Mouse (Mus musculus): ENCODE data around the gene Psmd1.

Psmd1 gene

DNA sequence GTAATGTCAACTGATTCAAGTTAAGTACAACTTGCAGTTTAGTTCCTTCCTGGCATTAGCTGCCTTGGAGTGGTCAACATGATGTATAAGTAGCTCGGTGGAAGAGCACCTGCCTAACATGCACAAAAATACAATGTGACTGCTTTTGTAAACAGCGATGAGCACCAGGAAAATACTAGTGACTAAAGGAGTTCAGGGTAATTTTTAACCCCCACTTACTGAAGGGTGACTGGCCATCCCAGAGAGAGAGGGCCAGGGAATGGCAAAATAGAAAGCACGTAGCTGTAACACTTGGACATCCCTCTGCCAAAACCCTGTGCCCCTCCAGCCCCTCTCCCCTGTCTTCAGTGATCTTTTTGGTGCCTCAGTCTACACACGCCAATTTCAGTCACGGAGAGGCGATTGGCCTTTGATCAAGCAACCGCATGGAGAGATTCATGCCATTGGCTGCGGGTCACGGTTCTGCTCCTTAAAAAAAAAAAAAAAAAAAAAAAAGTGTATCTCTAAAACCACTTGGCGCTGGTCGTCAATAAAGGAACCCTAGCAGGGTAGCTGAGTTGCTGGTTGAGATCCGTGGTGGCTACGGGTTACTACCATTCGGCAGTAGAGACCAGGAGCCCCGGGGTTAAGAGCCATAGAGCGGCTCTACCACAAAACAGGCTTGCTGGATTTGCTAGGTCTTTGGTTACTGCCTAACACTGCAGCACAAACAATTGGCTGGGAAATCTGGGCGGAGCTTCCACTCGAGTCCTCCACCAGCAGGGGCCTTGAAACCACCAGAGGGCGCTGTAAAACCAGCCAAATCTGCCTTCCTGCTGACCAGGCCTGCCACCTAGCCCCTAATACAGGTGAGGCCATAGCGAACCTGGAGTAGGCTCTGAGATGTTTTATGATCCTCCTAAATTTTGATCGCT, 5.1 kb upstream of the Psmd1 start:
- in situ Hi-C loops (cut with MboI; ENCODE audit: unreplicated experiment in 2 of 2), result no loop called here

DNA sequence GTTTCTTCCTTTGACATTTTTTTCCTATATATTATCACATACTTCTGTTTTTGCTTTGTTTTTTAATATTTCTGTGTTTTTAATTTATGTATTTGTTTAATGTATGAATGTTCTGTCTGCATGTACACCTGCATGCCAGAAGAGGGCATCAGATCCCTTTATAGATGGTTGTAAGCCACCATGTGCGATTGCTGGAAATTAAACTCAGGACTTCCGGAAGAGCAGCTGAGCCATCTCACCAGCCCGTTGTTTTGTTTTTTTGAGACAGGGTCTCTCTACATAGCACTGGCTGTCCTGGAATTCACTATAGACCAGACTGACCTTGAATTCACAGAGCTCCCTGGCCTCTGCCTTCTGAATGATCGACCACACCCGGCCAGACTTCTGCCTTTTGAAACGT, 1.7 kb upstream of the Psmd1 start:
- in situ Hi-C loops (cut with MboI; ENCODE audit: unreplicated experiment in 2 of 2), result no loop called here

DNA sequence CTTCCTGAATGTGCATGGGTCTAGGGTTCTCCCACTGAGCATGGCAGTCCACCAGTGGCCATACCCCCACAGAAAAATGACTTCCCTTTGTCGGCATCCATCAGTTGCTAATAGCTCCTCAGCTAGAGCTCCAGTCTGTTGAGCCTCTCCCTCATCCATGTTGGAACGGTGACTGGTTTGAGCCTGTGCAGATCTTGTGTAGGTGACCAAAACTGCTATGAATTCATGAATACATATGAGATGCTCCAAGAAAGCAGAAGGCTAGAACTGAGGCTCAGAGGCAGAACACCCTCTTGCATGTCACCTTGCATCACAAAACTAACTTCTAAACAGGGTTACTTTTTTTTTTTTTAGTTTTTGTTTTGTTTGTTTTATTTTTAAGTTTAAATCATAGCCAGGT, 12.4 kb downstream of the Psmd1 start:
- in situ Hi-C loops (cut with MboI; ENCODE audit: unreplicated experiment in 2 of 2), result loop anchor here (10.0 to 25.0 kb wide), 2 partner anchors 258 to 1161 kb away; no protein-coding TSS in a partner anchor

DNA sequence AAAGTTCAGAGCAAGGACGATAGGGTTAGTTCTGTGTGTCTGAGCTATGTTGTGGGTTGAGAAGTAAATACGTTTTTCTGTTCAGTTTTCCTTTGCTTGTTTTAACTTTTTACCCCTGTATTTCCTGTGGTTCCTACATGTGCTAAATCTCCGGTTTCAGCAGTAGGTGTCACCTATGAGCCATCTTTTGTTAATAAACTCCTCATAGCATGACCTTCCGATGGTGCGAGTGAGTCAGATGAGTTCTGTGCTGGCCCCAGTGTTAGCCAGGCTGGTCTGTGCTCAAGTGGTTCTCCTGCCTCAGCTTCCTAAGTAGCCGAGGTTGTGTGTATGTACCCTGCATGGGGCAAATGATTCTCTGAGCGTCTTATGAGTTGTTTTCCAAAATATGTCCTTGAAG, 30.2 kb downstream of the Psmd1 start:
- in situ Hi-C loops (cut with MboI; ENCODE audit: unreplicated experiment in 2 of 2), result loop anchor here in 1 of 2 experiments (25.0 kb wide), 1 partner anchor 1143 kb away; no protein-coding TSS in a partner anchor

DNA sequence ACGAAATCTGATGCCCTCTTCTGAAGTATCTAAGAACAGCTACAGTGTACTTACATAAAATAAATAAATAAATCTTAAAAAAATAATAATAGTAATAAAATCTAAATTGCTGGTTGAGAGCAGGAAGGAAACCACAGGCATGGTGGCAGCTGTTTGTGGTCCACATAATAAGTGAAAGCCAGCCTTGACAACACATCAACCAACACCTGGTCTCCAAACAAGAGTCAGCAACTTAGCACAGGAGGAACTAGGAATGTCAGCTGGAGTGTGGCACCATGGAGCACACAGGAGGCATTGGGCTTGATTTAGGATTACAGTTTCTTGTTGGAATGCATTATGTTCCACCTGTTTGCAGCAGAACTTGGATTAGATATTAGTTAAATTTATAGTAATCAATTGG, 40.9 kb downstream of the Psmd1 start:
- in situ Hi-C loops (cut with MboI; ENCODE audit: unreplicated experiment in 2 of 2), result loop anchor here in 1 of 2 experiments (25.0 kb wide), 1 partner anchor 1882 kb away; no protein-coding TSS in a partner anchor

DNA sequence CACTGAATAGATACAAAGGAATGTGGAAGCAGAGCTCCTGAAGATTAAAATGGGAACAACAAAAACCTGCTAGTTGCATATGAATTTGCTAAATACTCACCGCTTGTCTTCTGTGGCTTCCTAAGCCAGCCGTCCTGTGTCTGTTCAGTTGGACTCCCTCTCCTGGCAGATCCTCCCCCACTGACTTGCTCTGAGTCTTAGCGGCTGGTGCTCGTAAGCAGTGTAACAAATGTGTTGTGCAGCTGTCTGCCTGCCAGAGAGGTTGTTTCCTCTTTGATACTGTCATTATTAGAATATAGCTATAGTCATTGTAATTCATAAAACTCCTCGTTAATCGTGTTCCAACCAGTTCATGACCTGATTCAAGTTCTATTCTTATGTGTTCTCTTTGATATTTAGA, 47.6 kb downstream of the Psmd1 start, which contains the start of gene Htr2b:
Htr2b (minus strand) TSS at position 192 of the 400 bp plus-strand sequence.
- in situ Hi-C loops (cut with MboI; ENCODE audit: unreplicated experiment in 2 of 2), result loop anchor here in 1 of 2 experiments (25.0 kb wide), 1 partner anchor 1876 kb away; no protein-coding TSS in a partner anchor

DNA sequence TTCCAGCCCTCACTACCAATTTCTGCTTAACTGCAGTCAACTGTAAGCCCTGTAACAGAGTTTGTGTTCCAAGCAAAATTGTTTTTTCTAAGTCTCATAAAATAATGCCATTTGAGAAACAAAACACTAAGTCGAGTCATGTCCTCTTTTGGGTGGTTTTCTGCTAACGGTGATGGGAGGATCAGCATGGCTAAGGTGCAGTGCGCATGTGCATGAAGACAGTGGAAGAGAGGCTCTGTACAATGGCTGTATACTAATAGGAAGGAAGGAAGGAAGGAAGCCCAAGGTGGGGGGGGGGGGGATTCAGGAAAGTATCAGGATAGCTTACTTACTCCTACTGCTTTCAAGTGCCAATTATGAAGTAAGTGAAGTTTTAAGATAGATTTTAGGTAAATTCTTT, 50.0 kb downstream of the Psmd1 start:
- in situ Hi-C loops (cut with MboI; ENCODE audit: unreplicated experiment in 2 of 2), result loop anchor here in 1 of 2 experiments (25.0 kb wide), 1 partner anchor 1873 kb away; no protein-coding TSS in a partner anchor

DNA sequence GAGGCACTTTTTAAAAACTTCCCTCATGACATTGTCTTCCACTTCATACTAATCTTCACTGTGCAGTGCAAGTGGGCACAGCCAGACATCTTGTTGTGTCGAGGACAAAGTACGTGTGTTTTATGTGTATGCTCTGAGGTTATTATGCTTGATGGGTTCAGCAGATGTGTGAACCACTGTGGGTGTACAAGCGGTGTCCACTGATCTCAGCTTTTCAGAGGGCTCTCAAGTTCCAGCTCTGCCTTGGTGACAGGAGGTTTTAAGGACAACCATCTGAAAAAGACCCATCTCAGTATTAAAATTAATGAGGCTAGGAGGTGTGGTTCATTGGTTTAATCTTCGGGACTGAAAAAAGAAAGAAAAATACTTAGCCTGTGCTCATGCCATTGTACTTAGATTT, 55.4 kb downstream of the Psmd1 start:
- in situ Hi-C loops (cut with MboI; ENCODE audit: unreplicated experiment in 2 of 2), result loop anchor here in 1 of 2 experiments (25.0 kb wide), 1 partner anchor 1868 kb away; no protein-coding TSS in a partner anchor

DNA sequence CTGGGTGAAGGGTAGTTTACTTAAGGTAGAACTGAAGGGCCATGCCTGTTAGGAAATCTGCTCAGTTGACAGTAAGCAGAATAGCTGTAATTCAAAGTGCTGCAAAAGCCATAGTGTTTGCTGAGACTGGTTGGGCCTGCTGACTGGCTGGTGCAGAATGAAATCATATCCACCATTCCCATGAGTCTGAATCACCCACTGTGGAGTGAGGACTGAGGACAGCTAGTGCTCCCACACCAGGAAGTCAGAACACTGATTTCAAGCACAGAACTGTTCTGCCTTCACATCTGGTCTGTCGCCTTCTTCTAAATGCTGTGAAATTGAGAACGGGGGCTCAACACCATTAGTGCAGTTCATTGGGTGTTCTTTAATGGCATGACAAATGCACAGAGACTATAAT, 61.8 kb downstream of the Psmd1 start:
- in situ Hi-C loops (cut with MboI; ENCODE audit: unreplicated experiment in 2 of 2), result no loop called here

DNA sequence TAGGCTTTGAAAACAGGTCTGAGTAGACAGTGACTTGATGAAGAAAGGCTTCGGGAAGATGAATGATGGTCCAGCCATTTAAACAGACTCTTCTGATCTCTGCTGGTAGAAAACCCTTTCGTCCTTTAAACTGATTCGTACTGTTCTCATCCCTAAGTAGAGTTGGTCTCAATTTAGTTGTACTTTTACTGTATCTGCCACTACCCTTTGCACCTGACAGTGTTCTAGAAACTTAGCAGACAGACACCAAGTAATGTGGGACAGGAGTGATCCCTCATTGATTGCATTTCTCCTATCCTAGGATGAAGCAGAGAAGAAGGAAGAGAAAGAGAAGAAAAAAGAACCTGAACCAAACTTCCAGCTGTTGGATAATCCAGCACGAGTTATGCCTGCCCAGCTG, 69.2 kb downstream of the Psmd1 start, which contains the start of gene Gm21972:
Gm21972 (plus strand) TSS at position 301 of the 400 bp plus-strand sequence.
- in situ Hi-C loops (cut with MboI; ENCODE audit: unreplicated experiment in 2 of 2), result no loop called here

DNA sequence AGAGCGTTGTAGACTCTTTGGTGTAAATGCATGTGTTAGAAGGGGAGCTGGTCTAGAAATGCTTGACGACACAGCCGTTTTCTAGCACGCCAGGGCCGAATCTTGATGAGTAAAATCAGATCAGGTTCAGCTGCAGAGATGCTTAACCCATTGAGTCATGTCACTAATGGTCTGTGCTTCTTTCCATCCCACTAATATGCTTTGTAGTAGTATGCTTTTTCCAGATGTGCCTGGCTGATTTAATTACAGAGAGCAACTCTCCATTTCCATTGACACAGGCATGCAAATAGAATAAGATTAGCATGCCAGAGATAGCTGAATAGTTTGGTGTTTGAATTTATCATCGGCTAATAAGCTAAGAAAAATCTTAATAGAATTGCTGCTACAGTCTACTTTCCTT, 71.1 kb downstream of the Psmd1 start:
- in situ Hi-C loops (cut with MboI; ENCODE audit: unreplicated experiment in 2 of 2), result no loop called here

DNA sequence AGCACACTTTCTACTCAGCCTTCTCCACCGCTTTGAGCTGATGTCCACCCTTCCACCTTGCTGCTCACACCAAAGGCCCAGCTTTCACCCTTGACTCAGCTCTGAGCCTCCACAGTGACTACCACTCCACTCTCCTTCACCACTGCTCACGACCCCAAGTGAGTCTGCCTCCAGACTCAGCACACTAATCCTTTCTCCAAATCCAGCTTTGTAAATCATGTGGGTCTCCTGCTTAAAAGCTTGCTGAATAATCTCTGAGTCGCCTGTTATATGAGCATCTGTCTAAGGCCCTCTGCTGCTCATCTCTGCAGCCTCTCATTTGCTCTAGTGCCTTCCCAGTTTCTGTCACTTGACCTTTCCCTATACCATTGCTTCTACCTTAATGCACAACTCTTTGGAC, 76.9 kb downstream of the Psmd1 start:
- in situ Hi-C loops (cut with MboI; ENCODE audit: unreplicated experiment in 2 of 2), result no loop called here

DNA sequence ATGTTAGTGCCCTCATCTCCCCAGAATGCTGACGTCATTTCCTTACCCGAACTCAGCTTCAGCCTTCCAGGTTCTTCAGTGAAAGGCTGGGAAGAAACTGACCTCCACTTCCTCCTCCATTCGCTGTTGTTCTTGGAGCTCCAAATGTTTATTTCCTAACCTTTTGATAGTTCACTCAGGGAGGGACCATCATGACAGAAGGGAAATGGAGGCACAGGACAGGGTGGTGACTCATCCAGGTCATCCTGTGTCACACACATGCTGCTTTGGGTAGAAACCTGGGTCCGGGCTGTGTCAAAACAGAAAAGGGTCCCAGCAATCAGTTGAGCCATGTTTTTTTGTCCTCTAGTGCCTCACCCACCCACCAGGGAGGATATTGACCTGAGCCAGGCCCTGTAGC, 79.0 kb downstream of the Psmd1 start:
- in situ Hi-C loops (cut with MboI; ENCODE audit: unreplicated experiment in 2 of 2), result no loop called here

DNA sequence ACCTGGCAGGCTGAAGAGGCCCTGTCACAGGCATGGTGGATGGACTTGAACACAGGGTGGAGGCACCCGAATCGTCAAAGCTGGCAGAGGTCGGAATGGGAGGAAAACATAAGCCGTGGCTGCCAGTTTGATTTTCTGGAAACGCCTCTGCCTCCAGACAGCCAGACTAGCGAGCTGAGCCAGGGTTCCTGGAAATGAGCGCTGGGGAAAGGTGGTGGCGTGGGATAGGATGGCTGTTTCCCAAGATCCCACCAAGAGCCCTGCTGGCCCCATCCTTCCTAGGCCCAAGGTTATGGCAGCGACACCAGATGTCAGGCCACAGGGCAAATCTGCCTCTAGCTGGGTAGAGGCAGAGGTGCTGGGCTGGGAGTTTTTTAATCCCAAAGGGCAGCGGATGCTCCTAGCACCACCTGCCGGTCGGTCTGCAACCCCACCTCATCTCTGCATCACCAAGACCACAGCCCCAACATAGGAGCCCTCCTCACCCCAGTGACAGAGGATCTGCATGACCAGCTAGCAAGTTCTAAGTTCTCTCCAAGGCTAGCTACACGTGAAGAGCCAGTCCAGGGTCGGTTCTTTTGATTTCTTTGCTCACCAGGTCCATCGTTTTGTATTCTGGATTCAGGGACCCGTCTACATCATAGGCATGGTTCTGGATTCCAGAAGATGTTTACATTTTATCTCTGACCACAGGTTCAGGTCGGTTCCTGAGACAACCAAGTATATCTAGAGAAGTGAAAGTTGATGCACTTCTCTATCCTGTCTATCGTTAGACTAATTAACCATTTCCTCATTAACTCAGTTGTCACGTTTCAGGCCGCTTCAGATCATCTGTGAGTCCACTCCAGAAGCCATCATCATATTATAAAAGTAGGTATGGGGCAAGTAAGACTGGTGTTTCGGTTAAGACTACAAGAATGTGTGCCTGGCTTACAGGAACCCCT, 80.1 kb downstream of the Psmd1 start:
- in situ Hi-C loops (cut with MboI; ENCODE audit: unreplicated experiment in 2 of 2), result no loop called here

DNA sequence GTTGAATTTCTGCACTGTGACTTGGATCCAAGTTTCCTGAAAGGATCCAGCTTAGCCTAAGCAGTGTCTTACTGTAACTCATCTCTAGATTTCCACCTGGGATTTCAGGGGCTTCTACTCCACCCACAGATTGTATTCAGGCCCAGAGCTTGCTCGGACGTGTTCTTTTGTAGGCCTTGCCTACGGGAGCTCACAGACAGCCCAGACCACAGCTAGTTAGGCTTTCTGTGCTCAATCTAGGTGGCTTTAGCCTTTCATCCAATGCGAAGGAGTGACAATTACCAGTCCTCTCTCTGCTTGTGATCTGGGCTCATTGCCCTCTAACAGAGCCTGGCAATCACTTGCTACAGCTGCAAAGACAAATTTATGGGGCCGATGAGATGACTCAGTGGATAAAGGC, 82.1 kb downstream of the Psmd1 start:
- in situ Hi-C loops (cut with MboI; ENCODE audit: unreplicated experiment in 2 of 2), result no loop called here

DNA sequence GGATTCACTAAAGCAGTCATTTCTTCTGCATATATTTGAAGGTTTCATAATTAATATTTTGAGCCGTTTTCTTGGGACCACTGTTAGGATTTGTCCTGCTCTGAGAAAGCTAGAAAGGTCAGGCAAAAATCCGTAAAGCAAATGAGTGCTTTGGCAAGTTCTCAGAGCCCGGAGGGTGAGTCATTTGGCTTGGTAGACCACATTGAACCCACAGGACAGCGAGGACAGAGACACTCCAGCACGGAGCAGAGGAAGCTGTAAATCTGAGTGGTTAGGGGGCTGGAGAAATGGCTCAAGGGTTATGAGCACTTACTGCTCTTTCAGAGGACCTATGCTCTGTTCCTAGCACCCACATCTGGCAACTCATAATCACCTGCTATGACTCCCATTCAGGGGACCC, 83.4 kb downstream of the Psmd1 start:
- in situ Hi-C loops (cut with MboI; ENCODE audit: unreplicated experiment in 2 of 2), result no loop called here

DNA sequence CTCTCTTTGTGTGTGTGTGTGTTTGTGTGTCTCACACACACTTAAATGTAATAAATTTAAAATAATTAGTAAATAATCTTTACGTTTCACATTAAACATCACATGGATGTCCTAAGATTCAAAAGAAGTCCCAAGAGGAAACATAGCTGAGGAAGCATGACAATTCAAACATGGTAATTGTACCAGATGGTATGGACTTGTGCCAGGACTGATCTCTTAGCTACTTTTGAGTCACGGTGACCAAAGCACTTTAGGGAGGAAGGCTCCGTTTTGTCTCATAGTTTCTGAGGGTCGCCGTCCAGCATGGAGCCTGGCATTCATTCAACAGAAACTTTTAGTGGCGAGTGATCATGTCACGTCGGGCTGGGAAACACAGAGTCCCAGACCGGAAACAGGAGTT, 84.0 kb downstream of the Psmd1 start:
- in situ Hi-C loops (cut with MboI; ENCODE audit: unreplicated experiment in 2 of 2), result no loop called here

DNA sequence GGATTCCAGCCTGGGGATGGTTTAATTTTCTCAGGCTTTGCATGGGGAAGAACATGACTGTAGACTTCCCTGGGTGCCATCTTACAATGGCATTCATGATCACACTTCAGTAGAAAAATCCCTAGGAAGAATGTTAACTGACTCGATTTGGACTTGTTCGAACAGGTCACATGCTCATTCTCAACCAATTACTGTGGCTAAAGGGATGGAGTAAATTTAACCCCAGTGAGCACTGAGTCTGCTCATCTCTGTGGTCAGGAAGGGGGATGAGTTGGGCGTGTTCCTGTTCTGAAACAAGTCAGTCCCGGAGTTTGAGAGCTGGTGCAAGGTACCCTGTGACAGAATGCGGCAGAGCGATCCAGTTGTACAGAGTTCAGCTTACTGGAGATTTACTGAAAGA, 86.7 kb downstream of the Psmd1 start:
- in situ Hi-C loops (cut with MboI; ENCODE audit: unreplicated experiment in 2 of 2), result no loop called here

DNA sequence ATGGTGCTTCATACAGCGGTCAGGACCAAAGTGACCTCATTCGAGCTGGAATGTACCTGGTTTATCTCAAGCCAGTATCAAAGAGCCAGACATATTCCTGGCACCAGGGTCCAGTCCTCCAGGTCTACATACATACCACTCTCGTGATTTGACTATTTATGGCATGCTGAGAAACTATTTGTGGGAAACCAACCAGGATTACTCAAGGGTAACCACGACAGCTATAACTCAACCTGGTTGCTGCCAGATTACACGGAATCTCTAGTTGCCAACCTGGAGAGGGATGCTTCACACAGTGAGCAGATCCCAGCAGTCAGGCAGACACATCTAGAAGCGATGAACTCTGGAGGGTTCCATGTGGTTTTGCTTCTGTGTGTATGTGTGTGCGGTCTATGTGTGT, 87.2 kb downstream of the Psmd1 start:
- in situ Hi-C loops (cut with MboI; ENCODE audit: unreplicated experiment in 2 of 2), result no loop called here

DNA sequence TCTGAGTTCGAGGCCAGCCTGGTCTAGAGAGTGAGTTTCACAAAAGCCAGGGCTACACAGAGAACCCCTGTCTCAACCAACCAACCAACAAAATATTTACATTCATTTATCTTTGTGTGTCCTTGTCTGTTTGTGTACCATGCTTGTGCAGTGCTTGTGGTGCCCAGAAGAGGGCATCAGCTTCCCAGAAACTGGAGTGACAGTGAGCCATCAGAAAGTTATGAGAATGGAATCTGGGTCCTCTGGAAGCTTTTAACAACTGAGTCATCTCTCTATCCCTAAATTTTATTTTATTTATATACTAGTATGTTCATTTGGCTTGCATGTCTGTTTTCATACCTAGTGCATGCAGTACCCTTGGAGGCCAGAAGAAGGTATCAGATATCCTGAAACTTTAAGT, 88.4 kb downstream of the Psmd1 start:
- in situ Hi-C loops (cut with MboI; ENCODE audit: unreplicated experiment in 2 of 2), result no loop called here
